Mouse (Mus musculus) testis, adult 2 months (tissue): ENCODE data around the gene Mvd.

ENCODE experiments used
- CTCF ChIP-seq: fragments of 200-500 bp; IDR thresholded peaks from 2 replicates; pipeline ENCODE4 v1.5.1; 2012; ENCODE audit warnings: low read depth, mild to moderate bottlenecking, inconsistent platforms, low read length, moderate library complexity; ENCODE audit not compliant: control insufficient read depth, insufficient read depth, insufficient replicate concordance
- POLR2A ChIP-seq: fragments of 200-500 bp; IDR thresholded peaks from 2 replicates; pipeline ENCODE4 v1.6.1; 2012; ENCODE audit warnings: low read depth, mild to moderate bottlenecking, inconsistent platforms, low read length, moderate library complexity; ENCODE audit not compliant: control insufficient read depth

- TF ChIP-seq CTCF (no peak), POLR2A (no peak)
These were observed 53.9 kb downstream of the Mvd start for GRCm38 (mm10) chr8:122389357-122389756.
